Mouse (Mus musculus) neural tube, embryonic 12.5 days (tissue): ENCODE data around the gene Ntn1. TPM values are rescaled to one million over a fixed set of nuclear protein-coding genes. Genes with fewer than 3 reads are reported as not detected.

Experiments
- microRNA-seq: library from miRNA; unstranded; fragments of <30 nt; microRNA quantifications from one replicate; pipeline ENCODE4, GENCODE M21; 2017
- polyA plus RNA-seq: library from polyadenylated mRNA; unstranded; fragments of >200 nt; fragmentation: Nextera tagmentation; extraction: Ambion mirVana; gene quantifications from 2 replicates; pipeline ENCODE4 v1.2.1, GENCODE M21; 2016

Ntn1 gene
- polyA plus RNA-seq, 1 experiment from 2014 or later, result 48.2 TPM

Small RNA genes within 50 kb of the gene (microRNA-seq; reads per million reads assigned to microRNA genes)
- not detected for gene Mir6406

Other genes with a start within 250 kb of the Ntn1 start
- 1.3 TPM in 2 replicates for gene Pik3r5, start 31.3 kb upstream of the Ntn1 start, polyA plus RNA-seq
- gene Pik3r6, start 102.2 kb upstream of the Ntn1 start, polyA plus RNA-seq, result 2.0 and 2.5 TPM in 2 replicates
- not detected in 2 replicates for gene Mfsd6l, start 155.4 kb upstream of the Ntn1 start, polyA plus RNA-seq
- 0.79 TPM in 1 of 2 replicates, not detected in the other for gene Ccdc42, start 186.2 kb upstream of the Ntn1 start, polyA plus RNA-seq